Mouse (Mus musculus) spleen, adult 2 months (tissue): ENCODE data around the gene Brip1.

Source experiments
- CTCF ChIP-seq: fragments of 200-500 bp; IDR thresholded peaks from 2 replicates; pipeline ENCODE4 v1.5.1; 2011; ENCODE audit warnings: mild to moderate bottlenecking, inconsistent platforms; ENCODE audit not compliant: insufficient read depth, insufficient read length, insufficient replicate concordance; ENCODE audit errors: extremely low read depth
- POLR2A ChIP-seq: fragments of 200-500 bp; IDR thresholded peaks from 2 replicates; pipeline ENCODE4 v1.6.1; 2011; ENCODE audit warnings: low read depth, low read length, inconsistent platforms

DNA sequence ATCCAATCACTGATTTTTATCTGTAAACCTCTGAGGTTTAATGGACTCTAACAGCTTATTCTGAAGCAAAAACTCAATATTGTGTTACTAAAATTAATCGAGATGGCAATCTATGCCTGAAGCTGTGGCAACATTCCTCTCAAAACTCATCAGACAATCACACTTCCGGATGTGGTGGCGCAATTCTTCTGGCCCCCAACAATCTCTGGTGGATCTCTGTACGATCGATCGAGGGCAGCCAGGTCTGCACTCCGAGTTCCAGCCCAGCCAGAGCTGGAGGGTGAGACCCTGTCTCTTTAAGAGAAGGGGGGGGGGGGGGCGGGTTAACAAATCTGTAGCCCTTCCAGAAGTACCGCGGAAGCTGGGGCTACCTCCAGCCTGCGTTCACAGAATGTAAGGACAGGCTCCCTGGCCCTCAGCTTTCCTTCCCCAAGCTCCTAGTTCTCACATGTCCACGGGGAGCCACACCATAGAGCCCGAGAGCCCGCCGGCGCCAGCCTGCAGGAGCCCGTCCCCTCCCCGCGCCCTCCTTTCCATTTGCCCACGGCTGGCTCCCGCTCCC, 452 bp downstream of the Brip1 start:
- TF ChIP-seq POLR2A (no peak), CTCF (no peak)
